Mouse (Mus musculus) G1E (cell line): ENCODE measurements around the gene Krtap5-1.

Experiments
- CTCF ChIP-seq: IDR thresholded peaks from 2 replicates; pipeline ENCODE4 v1.5.1; 2012; ENCODE audit warnings: low read depth, low read length, inconsistent platforms, mixed read lengths
- GATA1 ChIP-seq: IDR thresholded peaks from 2 replicates; pipeline ENCODE4 v1.6.1; 2012; ENCODE audit warnings: borderline replicate concordance, low read length, inconsistent platforms, mixed read lengths
- POLR2AphosphoS5 ChIP-seq: IDR thresholded peaks from 2 replicates; pipeline ENCODE4 v1.6.1; 2012; ENCODE audit warnings: low read depth, low read length, inconsistent platforms; ENCODE audit not compliant: insufficient replicate concordance
- TAL1 ChIP-seq: conservative IDR thresholded peaks from 2 replicates; pipeline ENCODE4 v1.6.1; 2012; ENCODE audit warnings: low read depth, low read length, inconsistent platforms, mixed read lengths

DNA sequence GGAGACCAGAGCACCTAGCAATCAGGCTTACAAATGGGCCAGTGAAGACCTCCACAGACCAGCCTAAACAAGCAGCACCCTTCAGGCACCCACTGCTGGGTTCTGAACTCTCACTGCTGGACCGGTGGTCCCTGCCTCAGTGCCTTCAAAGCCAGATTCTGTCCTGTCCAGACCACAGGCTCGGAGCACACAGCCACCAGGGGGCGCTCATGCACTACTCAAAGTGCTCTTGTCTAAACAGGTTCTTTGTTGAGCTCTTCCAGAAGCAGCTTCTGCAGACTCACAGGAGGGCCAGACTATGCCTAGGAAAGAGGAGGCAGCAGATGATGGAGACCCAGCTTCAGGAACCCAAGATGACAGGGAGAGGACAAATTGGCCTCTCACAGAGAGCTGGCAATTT, 37.3 kb upstream of the Krtap5-1 start:
- TF ChIP-seq GATA1, result no peak
- TF ChIP-seq POLR2AphosphoS5, result no peak
- TF ChIP-seq CTCF, result peak; percentile 69
- TF ChIP-seq TAL1, result no peak
